Mouse (Mus musculus) urinary bladder, adult 18-20 months (tissue): ENCODE data around the gene Nudt16l1.

Experiments used
- DNase-seq, 2 experiments: peaks; one replicate each; pipeline ENCODE4 v3.0.0; 2022; ENCODE audit warnings: low spot score in 2 of 2, mixed read lengths in 2 of 2

Gene Nudt16l1

GRCm38 (mm10) chr16:4957446-4957845 is 18.9 kb downstream of the Nudt16l1 start:
- no peak for DNase-seq

GRCm38 (mm10) chr16:4960260-4960659 is 21.7 kb downstream of the Nudt16l1 start:
- DNase-seq: no peak

- no peak for DNase-seq
These were observed 24.8 kb downstream of the Nudt16l1 start for GRCm38 (mm10) chr16:4963346-4963745.

GRCm38 (mm10) chr16:4963797-4964709 is 25.5 kb downstream of the Nudt16l1 start, which contains the start of gene Anks3:
TSS of gene Anks3 (minus strand) at chr16:4964205.
- DNase-seq: peak; percentile 97

- DNase-seq: no peak
These were observed 26.3 kb downstream of the Nudt16l1 start for GRCm38 (mm10) chr16:4964731-4965391.

- DNase-seq: no peak
These were observed 27.0 kb downstream of the Nudt16l1 start for GRCm38 (mm10) chr16:4965392-4966129.

- DNase-seq: no peak
These were observed 29.9 kb downstream of the Nudt16l1 start for GRCm38 (mm10) chr16:4968426-4968825.

- no peak for DNase-seq
These were observed 30.7 kb downstream of the Nudt16l1 start for GRCm38 (mm10) chr16:4969055-4969843.

- DNase-seq: no peak
These were observed 33.1 kb downstream of the Nudt16l1 start for GRCm38 (mm10) chr16:4971626-4972025.

- no peak for DNase-seq
These were observed 36.0 kb downstream of the Nudt16l1 start for GRCm38 (mm10) chr16:4974521-4974920.

GRCm38 (mm10) chr16:4976180-4976579 is 37.6 kb downstream of the Nudt16l1 start:
- no peak for DNase-seq

- DNase-seq: no peak
These were observed 39.9 kb downstream of the Nudt16l1 start for GRCm38 (mm10) chr16:4978275-4979051.

GRCm38 (mm10) chr16:4979755-4980380 is 41.3 kb downstream of the Nudt16l1 start:
- DNase-seq: peak in 1 of 2 experiments; percentile 12

GRCm38 (mm10) chr16:4984717-4985116 is 46.2 kb downstream of the Nudt16l1 start:
- no peak for DNase-seq
